Mouse (Mus musculus) kidney, postnatal 0 days (tissue): ENCODE measurements around the gene Stxbp5. TPM values are rescaled to one million over a fixed set of nuclear protein-coding genes. Genes with fewer than 3 reads are reported as not detected.

ENCODE experiments used
- ATAC-seq: fragments of 200-750 bp; cut with Nextera tagmentation; replicated peaks from 2 replicates; pipeline ENCODE4 v1.8.0; 2017; ENCODE audit warnings: low read depth, moderate number of reproducible peaks, moderate TSS enrichment, moderate library complexity; ENCODE audit not compliant: low FRiP score
- DNase-seq: peaks from one replicate; pipeline ENCODE4 v3.0.0-alpha.2; 2016; ENCODE audit warnings: low spot score
- H3K27ac ChIP-seq: fragments of 300-500 bp; sonication (generic); 2 replicates; pipeline ENCODE4 v1.5.1; 2014; ENCODE audit warnings: mild to moderate bottlenecking
- H3K27me3 ChIP-seq: fragments of 300-500 bp; sonication (generic); 2 replicates; pipeline ENCODE4 v1.6.1; 2014; ENCODE audit warnings: low read length, mixed read lengths; ENCODE audit not compliant: insufficient read depth
- H3K36me3 ChIP-seq: fragments of 300-500 bp; sonication (generic); 2 replicates; pipeline ENCODE4 v1.6.1; 2014; ENCODE audit warnings: low read length, mixed read lengths; ENCODE audit not compliant: insufficient read depth
- H3K4me1 ChIP-seq: fragments of 300-500 bp; sonication (generic); replicated peaks from 2 replicates; pipeline ENCODE4 v1.6.1; 2014; ENCODE audit warnings: antibody characterized with exemption, low read length, mixed read lengths; ENCODE audit not compliant: insufficient read depth
- H3K4me2 ChIP-seq: fragments of 300-500 bp; sonication (generic); 2 replicates; pipeline ENCODE4 v1.6.1; 2014; ENCODE audit warnings: mild to moderate bottlenecking, low read length, moderate library complexity, mixed read lengths
- H3K4me3 ChIP-seq: fragments of 300-500 bp; sonication (generic); replicated peaks from 2 replicates; pipeline ENCODE4 v1.5.1; 2014; ENCODE audit warnings: low read depth, low read length
- H3K9ac ChIP-seq: fragments of 300-500 bp; sonication (generic); 2 replicates; pipeline ENCODE4 v1.6.1; 2014; ENCODE audit warnings: low read depth, low read length
- H3K9me3 ChIP-seq: fragments of 300-500 bp; sonication (generic); replicated peaks from 2 replicates; pipeline ENCODE4 v1.6.1; 2016; ENCODE audit warnings: low read length, inconsistent platforms, mixed read lengths
- CTCF ChIP-seq: IDR thresholded peaks from 2 replicates; pipeline ENCODE4 v1.5.1; 2016; ENCODE audit warnings: antibody characterized with exemption, low read depth, mild to moderate bottlenecking, moderate library complexity
- WGBS: fragments of 180-500 bp; shearing (Covaris S2); extraction: QIAGEN DNeasy Blood & Tissue Kit; methylation state at CpG from one replicate; pipeline ENCODE4 v1.1.7; 2014; 5-methylcytosine and 5-hydroxymethylcytosine counted together
- polyA plus RNA-seq: library from polyadenylated mRNA; unstranded; fragments of >200 nt; fragmentation: Nextera tagmentation; extraction: Ambion mirVana; gene quantifications from 2 replicates; pipeline ENCODE4 v1.2.1, GENCODE M21; 2015

The Stxbp5 gene
- polyA plus RNA-seq, 1 experiment from 2014 or later = 3.4 TPM

DNA sequence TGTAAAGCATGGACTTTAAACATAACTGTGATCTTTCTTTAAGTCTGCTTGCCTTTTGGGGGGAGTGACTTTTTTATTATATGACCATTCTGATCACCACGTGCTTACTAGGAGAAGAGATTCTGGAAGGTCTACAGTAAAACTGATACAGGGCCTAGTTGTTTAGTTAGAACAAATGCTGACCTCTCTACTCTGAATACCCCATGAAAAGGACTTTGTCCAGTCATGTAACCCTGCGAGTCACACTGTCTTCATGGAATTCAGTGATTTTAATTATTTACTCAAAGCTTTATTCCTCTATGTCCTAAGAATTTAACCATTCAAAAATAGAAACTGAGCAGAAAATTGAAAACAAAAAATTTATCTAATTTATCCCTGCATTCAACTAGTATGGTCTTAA, 93.3 kb downstream of the Stxbp5 start:
- TF ChIP-seq CTCF = no peak
- no peak for DNase-seq
- H3K4me2 ChIP-seq = no peak overlapping the region
- no peaks in the 10 kb centered on the region for H3K36me3 ChIP-seq
- no peaks in the 10 kb centered on the region for H3K9me3 ChIP-seq
- no peaks in the 10 kb centered on the region for H3K27me3 ChIP-seq
- H3K4me1 ChIP-seq = no peaks in the 10 kb centered on the region
- H3K4me3 ChIP-seq = no peak overlapping the region
- H3K9ac ChIP-seq = no peak overlapping the region
- no peak for ATAC-seq
- 81% methylated on average over 2 of the region's 2 CpGs for WGBS
- no peak overlapping the region for H3K27ac ChIP-seq

DNA sequence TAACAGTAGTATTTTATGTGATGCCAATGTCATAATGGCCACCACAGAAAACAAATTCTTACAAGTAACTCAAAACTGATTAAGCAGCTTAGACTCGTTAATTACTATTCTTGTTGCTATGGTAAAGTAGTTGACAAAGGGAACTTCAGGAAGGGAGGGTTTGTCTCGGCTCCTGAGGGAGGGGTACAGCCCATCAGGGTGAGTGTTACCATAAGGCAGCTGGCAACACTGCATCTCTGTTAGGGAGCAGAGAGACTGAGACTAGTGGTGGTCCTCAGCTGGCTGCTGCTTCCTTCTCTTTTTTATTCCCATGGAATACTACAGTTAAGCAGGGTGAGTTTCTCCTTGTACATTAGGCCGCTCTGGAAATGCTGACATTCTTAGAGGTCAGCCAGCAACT, 95.5 kb downstream of the Stxbp5 start:
- Histone ChIP-seq H3K27me3 (no peaks in the 10 kb centered on the region), H3K4me1 (no peaks in the 10 kb centered on the region), H3K4me2 (no peak overlapping the region), H3K9me3 (no peaks in the 10 kb centered on the region), H3K27ac (no peak overlapping the region), H3K36me3 (no peaks in the 10 kb centered on the region), H3K4me3 (no peak overlapping the region), H3K9ac (no peak overlapping the region)
- DNase-seq = no peak
- no peak for ATAC-seq
- TF ChIP-seq CTCF = no peak
- WGBS = 51% methylated on average over 3 of the region's 3 CpGs

DNA sequence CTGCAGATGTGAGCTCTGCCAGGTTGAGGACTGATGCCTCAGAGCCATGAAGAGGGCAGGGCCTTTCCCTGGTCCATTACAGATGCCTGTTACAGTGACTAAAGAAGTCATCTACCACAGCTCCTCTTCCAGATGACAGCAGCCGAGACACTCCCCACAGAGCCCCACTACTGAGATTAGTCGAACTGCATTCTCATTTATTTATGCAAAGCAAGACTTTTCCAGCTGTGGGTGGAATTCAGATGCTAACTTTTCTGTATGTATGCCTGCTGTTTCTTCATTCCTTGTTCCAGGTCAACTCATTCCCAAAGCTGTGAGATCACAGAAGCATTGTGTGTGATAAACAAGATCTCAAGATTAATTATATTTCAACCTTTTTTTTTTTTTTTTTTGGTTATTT, 97.8 kb downstream of the Stxbp5 start:
- ATAC-seq = no peak
- no peaks in the 10 kb centered on the region for H3K36me3 ChIP-seq
- no peak overlapping the region for H3K9ac ChIP-seq
- no peaks in the 10 kb centered on the region for H3K4me1 ChIP-seq
- no peaks in the 10 kb centered on the region for H3K9me3 ChIP-seq
- no peak for TF ChIP-seq CTCF
- no peak for DNase-seq
- no peaks in the 10 kb centered on the region for H3K27me3 ChIP-seq
- H3K4me3 ChIP-seq = no peak overlapping the region
- H3K27ac ChIP-seq = no peak overlapping the region
- H3K4me2 ChIP-seq = no peak overlapping the region
- WGBS = 72% methylated on average over 2 of the region's 2 CpGs

DNA sequence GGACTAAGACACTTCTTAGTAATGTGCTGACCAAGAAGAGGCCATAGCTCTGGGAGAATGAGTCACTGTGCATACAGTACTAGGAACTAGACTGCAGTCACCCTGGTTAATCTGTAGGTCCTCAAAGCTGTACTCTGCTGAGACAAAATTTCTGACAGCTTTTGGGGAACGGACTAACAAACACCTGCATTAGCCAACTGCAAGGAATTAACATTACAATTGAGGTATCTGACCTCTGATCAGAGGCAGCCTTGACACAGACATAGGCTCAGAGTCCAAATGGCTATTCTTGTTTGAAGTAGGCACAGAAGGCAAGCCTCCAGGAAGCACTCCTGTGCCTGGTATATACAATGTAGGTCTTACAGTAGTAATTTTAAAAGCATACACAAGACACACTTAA, 99.3 kb downstream of the Stxbp5 start:
- Histone ChIP-seq H3K4me2 (no peak overlapping the region), H3K36me3 (no peaks in the 10 kb centered on the region), H3K9me3 (no peaks in the 10 kb centered on the region), H3K27ac (no peak overlapping the region), H3K4me1 (no peaks in the 10 kb centered on the region), H3K27me3 (no peaks in the 10 kb centered on the region), H3K4me3 (no peak overlapping the region), H3K9ac (no peak overlapping the region)
- TF ChIP-seq CTCF = no peak
- DNase-seq = no peak
- 71% methylated on average over 1 of the region's 1 CpGs for WGBS
- ATAC-seq = no peak

DNA sequence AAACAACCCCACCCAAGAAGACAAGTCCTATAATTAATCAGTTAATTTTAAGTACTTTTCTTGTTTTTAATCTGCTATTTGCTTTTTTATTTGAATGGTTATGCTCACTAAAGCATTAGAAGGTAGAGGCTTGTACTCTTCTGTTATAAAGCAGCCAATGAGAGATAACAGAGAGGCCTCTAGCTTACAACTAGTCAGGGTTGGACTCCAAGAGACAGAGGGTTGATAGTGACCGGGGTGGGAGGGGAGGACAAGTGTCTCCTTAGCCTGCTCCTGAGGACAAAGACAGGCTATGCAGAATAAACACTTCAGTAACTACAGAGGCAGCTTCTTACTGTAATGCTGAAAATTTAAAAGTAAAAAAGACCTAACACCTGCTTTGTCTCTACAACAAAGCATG, 101.8 kb downstream of the Stxbp5 start:
- H3K4me2 ChIP-seq = no peak overlapping the region
- 96% methylated on average over 1 of the region's 1 CpGs for WGBS
- ATAC-seq = no peak

DNA sequence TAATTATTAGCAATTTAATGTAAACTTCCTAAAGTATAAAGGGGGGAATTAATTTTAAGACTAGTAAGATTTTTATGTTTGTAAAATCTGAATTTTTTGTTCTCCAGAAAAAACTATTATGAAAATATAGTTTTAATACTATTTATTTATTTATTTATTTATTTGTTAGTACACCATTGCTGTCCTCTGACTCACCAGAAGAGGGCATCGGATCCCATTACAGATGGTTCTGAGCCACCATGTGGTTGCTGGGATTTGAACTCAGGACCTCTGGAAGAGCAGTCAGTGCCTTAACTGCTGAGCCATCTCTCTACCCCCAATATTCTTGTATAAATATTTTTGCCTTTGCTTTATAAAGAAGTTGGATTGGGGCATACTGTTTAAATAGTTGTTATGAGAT, 104.5 kb downstream of the Stxbp5 start:
- no peak for ATAC-seq
- no peak for DNase-seq
- TF ChIP-seq CTCF = peak; percentile 32
- Histone ChIP-seq H3K4me1 (no peaks in the 10 kb centered on the region), H3K4me2 (no peak overlapping the region), H3K9me3 (no peaks in the 10 kb centered on the region), H3K4me3 (no peak overlapping the region), H3K9ac (no peak overlapping the region), H3K27me3 (no peaks in the 10 kb centered on the region), H3K27ac (no peak overlapping the region), H3K36me3 (0 out of 2 replicates have a peak, but pooled peaks cover under 1% of the 10 kb centered on the region)
- WGBS = 96% methylated on average over 1 of the region's 1 CpGs

More for the DNA sequence above, 101.8 kb downstream of the Stxbp5 start:
- no peak overlapping the region for H3K27ac ChIP-seq
- H3K9me3 ChIP-seq = no peaks in the 10 kb centered on the region
- DNase-seq = no peak
- TF ChIP-seq CTCF = no peak
- no peaks in the 10 kb centered on the region for H3K36me3 ChIP-seq
- H3K4me1 ChIP-seq = no peaks in the 10 kb centered on the region
- H3K9ac ChIP-seq = no peak overlapping the region
- no peak overlapping the region for H3K4me3 ChIP-seq
- H3K27me3 ChIP-seq = no peaks in the 10 kb centered on the region

DNA sequence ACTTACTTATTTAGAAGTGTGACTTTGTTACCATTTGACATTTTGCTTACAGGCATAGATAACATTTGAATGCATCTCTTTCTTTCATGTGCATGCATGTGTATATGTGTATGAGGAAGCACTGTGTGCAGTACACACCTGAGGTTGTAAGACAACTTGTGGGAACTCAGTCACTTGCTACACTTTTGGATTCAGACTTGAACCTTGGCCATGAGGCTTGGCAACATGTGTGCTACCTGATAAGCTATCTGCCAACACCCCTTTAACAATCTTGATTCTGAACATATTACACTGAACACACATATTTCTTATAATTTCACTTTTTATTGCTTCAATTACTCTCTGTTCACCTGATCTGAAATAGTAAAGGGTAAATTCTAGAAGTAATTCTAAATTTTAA, 106.5 kb downstream of the Stxbp5 start:
- Histone ChIP-seq H3K9ac (no peak overlapping the region), H3K4me1 (no peaks in the 10 kb centered on the region), H3K27me3 (no peaks in the 10 kb centered on the region), H3K36me3 (0 out of 2 replicates have a peak, but pooled peaks cover 6% of the 10 kb centered on the region), H3K4me3 (no peak overlapping the region), H3K4me2 (no peak overlapping the region), H3K9me3 (no peaks in the 10 kb centered on the region), H3K27ac (no peak overlapping the region)
- no peak for TF ChIP-seq CTCF
- ATAC-seq (no peak), DNase-seq (no peak)
